Mouse (Mus musculus) right cerebral cortex, postnatal 36 days (tissue): Measurements from ENCODE around the gene Wdr18.

ENCODE experiments used
- DNase-seq, 2 experiments: peaks; one replicate each; pipeline ENCODE4 v3.0.0; 2022; ENCODE audit warnings: low spot score in 2 of 2, mixed read lengths in 1 of 2

The Wdr18 gene

DNA sequence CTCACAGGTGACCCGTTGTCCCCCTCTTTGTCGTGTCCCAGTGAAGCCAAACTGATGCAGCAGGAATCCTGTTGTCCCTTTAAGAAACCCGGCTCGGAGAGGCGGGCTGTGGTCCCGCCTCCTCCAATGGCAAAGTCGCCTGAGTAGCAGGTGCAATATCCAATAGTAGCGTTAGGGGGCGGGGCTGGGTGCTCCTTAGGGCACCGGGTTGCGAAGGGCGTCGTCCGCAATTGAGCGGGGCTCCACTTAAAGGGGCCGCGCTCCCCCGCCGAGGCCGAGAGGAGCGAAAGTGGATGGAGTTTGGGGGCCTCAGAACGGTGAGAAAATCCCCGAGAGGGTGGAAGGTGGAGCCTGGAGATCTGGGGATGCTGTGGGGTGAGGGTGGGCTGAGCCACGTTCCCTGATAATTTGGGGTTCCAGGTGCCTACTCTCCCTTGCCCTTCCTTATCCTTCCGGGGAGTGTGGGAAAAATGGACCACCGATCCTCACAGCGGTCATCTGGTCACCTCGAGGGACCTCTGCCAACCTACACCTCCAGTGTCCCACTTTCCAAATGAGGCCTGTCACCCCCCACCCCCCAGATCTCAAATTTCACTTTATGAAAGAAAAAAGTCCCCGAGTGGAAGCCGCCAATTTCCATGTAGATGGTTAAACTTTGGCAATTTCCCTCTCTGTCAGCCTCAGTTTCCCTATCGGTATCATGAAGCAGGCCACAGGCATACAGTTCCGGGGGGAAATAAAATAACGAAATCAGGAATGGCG is 36.5 kb downstream of the Wdr18 start, which contains the start of gene Abca7:
Gene Abca7, plus strand, starts transcription at position 223 of the 762 bp plus-strand sequence.
- DNase-seq = peak; percentile 90 to 91

- peak; percentile 57 to 62 for DNase-seq
Measured at GRCm38 (mm10) chr10:79997034-79997760, 37.2 kb downstream of the Wdr18 start.

DNA sequence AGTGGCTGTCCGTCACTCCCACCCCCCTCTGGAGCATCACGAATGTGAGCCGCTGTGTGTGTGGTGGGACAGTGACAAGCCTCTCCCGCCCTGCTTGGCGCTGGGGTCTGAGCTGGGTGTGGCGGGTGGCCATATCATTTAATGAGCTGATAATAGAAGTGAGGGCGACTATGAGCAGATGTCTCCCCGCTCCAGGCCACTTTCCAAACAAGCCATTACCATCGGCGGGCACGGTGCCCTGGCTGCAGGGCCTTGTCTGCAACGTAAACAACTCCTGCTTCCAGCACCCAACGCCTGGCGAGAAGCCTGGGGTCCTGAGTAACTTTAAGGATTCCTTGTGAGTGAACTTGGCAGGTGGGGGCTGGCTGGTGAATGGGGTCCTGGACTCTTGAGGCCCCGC is 37.9 kb downstream of the Wdr18 start:
- no peak for DNase-seq

GRCm38 (mm10) chr10:80001945-80002344 is 42.0 kb downstream of the Wdr18 start:
- no peak for DNase-seq

GRCm38 (mm10) chr10:80002829-80003228 is 42.9 kb downstream of the Wdr18 start:
- no peak for DNase-seq

DNA sequence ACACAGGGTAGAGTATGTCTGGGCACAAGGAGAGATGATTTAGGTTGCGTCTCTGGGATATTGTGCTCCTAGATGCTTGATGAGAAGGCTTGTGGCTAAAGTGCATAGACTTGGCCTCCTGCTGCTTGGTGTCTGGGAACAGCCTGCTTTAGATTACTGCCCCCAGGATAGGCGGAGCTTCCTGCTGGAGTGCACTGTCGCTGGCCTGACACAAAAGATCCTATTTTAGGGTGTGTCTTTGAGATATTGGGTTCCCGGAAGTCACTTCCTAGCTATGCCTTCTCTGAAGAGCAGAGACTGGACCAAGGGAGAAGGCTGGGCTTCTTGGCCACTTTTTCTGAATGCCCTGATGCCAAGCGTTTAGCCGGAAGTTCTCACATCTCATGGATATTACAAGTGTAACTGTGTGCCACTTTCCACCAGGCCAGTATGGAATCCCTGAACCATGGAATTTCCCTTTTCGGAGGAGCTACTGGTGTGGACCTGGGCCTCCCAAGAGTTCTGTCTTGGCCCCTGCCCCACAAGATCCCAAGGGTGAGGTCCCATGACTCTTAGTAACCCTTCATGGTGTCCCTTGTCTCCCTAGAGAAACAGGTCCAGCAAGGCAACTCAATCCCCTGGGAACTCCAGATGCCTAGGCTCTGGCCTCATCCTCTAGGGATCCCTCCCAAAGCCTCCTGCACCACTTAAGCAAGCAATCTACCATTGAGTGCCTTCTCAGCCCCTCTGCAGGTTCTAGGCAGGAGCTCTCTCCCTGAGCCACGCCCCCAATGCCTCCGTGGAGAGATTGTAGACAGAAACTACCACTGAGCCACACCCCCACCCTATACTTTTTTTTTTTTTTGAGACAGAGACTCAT is 43.7 kb downstream of the Wdr18 start:
- DNase-seq = no peak

DNA sequence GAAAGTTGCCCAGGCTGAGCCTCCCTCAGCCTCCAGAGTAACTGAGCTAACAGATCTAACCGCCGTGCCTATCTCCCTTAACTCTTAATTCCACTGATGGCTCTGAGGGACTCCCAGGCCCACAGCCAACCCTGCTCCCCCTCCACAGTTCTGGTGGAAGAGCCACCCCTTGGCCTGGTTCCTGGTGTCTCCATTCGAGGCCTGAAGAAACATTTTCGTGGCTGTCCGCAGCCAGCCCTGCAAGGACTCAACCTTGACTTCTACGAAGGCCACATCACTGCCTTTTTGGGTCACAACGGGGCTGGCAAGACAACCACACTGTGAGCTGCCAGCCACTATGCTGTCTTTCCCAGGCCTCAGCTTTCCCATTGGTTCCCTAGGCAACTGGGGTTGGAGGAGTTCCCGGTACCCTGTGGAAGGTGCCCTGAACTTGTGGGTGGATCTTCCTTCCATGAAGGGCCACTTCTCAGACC is 44.3 kb downstream of the Wdr18 start:
- DNase-seq = no peak

DNA sequence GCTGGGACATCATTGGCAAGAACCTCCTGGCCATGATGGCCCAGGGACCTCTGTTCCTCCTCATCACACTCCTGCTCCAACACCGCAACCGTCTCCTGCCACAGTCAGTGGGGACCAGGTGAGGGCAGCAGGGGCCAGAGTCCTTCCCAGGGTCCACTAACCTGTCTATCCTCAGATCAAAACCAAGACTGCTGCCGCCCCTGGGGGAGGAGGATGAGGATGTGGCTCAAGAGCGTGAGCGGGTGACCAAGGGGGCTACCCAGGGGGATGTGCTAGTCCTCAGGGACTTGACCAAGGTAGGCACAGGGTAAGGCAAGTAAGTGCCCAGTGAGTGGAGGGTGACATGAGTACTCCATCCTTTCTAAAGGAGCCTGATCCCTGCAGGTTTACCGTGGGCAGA is 51.8 kb downstream of the Wdr18 start:
- DNase-seq = no peak

DNA sequence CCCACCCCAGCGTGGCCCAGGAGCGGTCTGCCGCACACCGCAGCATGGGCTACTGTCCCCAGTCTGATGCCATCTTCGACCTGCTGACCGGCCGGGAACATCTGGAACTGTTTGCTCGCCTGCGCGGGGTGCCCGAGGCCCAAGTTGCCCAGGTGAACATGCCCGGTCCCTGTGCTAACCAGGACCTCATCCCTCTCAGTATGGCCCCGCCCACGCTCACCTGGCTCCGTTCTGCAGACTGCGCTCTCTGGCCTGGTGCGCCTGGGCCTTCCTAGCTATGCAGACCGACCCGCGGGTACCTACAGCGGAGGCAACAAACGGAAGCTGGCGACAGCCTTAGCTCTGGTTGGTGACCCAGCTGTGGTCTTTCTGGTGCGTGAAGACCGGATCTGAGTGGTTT is 53.7 kb downstream of the Wdr18 start:
- DNase-seq = no peak

DNA sequence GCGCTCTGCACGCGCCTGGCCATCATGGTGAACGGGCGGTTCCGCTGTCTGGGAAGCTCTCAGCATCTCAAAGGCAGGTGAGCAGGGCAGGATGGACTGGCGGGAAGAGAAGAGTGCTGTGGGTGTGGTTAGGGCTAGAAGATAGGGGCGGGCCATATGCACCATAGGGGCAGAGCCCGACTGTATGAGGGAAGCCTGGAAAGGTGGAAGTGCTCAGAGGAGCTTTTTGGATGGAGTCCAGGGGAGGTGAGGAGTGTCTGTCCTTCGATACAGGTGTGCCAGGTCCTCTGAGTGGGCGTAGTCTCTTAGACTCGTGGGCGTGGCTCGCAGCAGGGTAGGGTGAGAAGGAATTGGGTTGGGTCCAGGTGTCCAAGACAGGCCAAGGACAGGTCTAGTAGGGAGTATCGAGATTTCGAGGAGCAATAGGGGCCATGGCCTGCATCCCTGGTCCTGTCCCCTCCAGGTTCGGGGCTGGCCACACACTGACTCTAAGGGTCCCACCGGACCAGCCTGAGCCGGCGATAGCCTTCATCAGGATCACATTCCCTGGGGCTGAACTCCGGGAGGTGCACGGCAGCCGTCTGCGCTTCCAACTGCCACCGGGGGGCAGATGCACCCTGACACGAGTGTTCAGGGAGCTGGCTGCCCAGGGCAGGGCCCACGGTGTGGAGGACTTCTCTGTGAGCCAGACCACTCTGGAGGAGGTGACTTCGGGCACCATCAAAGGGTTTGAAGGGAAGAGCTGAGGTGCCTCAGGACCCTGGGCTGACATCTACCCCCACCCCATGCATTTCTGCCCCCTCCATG is 54.7 kb downstream of the Wdr18 start:
- no peak for DNase-seq

DNA sequence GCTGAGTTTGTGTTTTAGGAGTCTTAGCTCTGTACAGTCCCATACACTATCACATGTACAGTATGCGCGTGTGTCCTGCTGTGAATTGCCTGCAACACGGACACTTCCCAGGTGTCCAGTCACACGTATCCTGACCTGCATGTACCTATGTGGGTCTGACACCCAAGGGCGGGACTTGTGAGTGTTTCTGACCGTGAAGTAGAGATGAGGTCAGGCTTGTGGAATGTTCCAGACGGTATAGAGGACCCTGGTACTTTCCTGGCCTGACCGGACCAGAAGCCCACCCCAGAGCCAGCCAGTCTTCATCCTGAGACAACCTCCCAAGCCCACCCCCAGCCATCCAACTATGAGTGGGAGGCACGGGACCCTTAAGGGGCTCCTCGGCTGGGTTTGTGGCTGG is 55.6 kb downstream of the Wdr18 start:
- no peak for DNase-seq

- DNase-seq = no peak
Measured at GRCm38 (mm10) chr10:80016511-80016910, 56.6 kb downstream of the Wdr18 start, which contains the start of gene Arhgap45. TSS of gene Arhgap45 (plus strand) at chr10:80016653.

DNA sequence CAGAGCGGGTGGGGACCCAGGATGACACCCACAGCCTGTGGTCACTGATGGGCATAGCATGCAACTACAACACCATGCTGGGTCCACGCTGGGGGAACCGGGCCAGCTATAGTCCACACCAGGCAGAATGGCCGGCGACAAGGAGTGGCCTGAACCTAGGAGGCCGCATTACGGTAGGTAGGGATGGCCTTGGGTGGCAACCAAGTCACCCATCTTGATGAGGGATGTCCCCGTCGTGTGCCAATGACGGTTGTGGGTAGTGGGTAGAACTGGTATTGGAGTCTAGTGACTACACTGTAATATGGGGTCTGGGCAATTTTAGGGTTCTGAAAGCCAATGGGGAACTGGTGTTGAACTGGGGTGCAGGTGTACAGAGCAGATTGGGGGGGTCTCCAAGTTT is 57.0 kb downstream of the Wdr18 start:
- no peak for DNase-seq

GRCm38 (mm10) chr10:80017361-80017760 is 57.4 kb downstream of the Wdr18 start:
- DNase-seq = no peak

- no peak for DNase-seq
Measured at GRCm38 (mm10) chr10:80017771-80018170, 57.8 kb downstream of the Wdr18 start.

DNA sequence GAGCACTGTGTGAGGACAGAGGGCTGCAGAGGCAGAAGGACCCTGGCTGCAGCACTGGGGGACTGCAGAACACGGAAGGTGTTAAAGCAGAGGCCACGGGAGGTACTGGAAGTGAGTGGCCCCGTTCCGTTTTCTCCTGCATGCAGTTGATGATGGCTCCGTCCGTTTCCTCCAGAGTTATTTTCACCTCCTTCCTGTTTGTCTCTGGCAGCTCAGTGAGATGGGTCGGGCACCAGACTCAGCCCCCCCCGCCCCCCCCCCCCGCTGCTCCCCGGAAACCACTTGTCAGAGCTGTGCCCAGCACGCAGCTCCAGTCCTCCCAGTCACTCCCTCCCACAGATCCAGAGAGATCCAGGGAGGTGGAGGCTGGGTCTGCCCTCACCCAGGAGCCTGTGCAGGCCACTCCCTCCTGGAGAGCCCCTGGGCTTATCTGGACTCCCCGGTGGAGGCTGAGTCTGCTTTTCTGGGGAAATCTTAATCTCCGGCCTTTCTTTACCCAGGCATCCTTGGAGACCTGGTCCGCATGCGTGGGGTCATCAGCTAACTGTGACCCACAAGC is 58.9 kb downstream of the Wdr18 start:
- no peak for DNase-seq

- DNase-seq = no peak
Measured at GRCm38 (mm10) chr10:80019471-80020131, 59.6 kb downstream of the Wdr18 start.
